Mouse (Mus musculus) thymus, adult 18-20 months (tissue): ENCODE data around the gene Elavl3.
A peak's percentile ranks its signal among the peaks of the same experiment; 100 is the strongest.
"Not testable (repeated sequence)": the region's sequence is repeated elsewhere in the genome, so short reads cannot be mapped to it uniquely, and the experiment has no call there.

Experiments
- DNase-seq, 2 experiments: peaks; one replicate each; pipeline ENCODE4 v3.0.0; 2022; ENCODE audit warnings: mixed read lengths in 2 of 2

Gene Elavl3

GRCm38 (mm10) chr9:22051958-22052254 lies at the start of gene Elavl3:
TSS of gene Elavl3 (minus strand) at chr9:22052023.
- DNase-seq: no peak

DNA sequence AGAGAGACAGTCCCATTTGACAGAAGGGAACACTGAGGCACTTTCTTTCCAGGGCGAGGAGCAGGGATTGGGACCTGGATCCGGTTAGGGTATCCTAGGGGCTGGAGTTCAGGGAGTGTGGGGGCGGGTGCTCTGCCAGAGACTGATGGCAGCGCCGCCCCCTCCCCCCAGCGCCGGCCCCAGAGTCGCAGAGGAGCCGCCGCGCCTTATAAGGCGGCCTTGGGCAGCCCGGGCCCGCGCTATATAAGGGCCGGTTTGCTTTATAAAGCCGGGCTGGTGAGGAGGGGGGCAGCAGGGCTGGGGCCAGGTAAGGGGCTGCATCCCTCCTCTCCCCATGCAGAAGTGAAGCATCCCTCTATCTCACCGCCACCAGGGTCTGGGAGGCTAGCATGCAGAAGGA lies 48.1 kb upstream of the Elavl3 start:
- DNase-seq: no peak

- no peak for DNase-seq
Measured at GRCm38 (mm10) chr9:22098993-22099696, 47.3 kb upstream of the Elavl3 start, which contains the start of gene Cnn1. TSS of gene Cnn1 (plus strand) at chr9:22099216.

DNA sequence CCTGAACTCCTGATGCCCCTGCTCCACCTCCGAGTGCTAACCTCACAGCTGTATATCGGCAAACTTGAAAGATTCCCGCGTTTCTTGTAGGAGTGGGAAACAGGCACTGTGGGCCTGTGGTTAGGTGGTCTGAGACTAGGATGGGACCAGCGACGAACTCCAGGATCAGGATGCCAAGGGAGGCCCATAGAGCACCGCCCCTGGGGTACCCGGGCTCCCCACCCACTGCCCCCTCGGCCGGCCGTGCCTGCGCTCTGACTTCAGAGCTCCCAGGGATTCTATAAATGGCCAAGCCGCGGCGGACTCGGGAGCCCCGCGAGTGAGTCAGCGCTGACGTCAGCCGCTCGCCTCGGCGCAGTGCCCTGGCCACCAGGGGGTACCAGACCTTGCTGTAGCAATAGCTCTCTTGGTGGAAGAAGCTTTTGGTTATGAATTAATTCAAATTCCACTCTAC lies 44.1 kb upstream of the Elavl3 start:
- DNase-seq: peak; percentile 56 to 63

- DNase-seq: no peak
Measured at GRCm38 (mm10) chr9:22092746-22093145, 40.9 kb upstream of the Elavl3 start.

DNA sequence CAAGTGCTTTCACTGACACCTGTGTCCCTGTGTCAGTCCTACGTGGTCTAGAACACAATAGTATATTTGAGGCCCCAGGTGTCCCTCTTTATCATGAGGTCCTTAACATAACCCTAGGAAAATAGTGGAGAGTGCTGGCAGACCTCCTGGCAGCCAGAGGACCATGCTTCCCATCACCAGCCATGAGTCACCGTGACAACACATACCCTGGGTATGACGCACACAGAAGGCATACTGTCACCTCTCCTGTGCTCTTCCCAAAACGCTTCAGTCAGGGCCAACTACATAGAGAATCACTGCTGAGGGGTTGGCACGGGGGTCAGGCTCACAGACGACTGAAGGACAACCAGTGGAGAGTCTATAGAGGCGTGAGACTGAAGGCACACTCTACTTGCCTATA lies 38.2 kb upstream of the Elavl3 start:
- no peak for DNase-seq

GRCm38 (mm10) chr9:22089281-22089680 lies 37.5 kb upstream of the Elavl3 start:
- DNase-seq: no peak

DNA sequence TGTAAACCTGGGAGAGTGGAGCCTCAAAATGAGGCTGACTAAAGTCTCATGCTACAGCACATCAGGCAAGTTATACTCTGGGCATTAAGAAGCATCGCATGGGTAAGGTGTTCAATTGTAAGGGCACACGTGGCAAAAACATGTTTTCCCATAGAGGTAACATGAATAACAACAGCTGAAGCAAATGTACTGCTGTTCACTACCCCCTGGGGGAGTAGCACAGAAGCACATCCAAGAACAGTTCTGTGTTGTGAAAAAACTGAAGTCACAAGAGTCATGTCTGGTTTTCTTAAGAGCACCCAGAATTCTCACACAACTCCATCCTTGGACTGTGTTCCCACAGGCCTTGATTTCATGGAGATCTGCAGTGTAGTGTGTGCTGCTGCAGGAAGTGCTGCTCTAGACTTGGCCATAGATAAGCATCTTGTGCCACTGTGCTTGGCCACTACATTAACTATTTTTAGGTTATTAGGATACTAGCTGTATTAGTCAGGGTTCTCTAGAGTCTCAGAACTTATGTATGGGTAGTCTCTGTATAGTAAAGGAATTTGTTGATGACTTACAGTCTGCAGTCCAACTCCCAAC lies 35.3 kb upstream of the Elavl3 start:
- no peak for DNase-seq

- no peak for DNase-seq
Measured at GRCm38 (mm10) chr9:22086012-22086411, 34.2 kb upstream of the Elavl3 start.

GRCm38 (mm10) chr9:22085022-22085834 lies 33.4 kb upstream of the Elavl3 start, which contains the start of gene Ecsit:
TSS of gene Ecsit (minus strand) at chr9:22085438.
- DNase-seq: peak; percentile 82 to 91

GRCm38 (mm10) chr9:22084667-22085021 lies 32.8 kb upstream of the Elavl3 start:
- no peak for DNase-seq

DNA sequence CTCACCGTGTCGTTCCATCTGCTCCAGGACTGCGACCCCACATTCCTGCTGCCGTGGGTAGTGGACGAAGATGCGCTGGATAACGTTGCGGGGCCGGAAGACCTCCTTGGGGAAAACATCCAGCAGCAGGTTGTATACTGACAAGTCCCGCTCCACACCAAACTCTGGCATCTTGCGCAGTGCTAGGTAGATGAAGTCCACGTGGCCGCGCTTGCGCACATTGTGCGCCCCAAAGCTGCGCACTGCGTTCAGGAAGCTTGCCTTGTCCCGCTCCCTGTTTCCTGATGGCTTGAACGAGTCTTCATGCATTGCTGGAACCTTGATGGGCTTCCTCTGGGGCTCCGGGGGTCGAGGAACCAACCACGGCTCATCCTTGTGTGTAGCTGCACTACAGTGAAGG lies 24.4 kb upstream of the Elavl3 start:
- DNase-seq: no peak

- not testable (repeated sequence) for DNase-seq
Measured at GRCm38 (mm10) chr9:22075778-22076177, 24.0 kb upstream of the Elavl3 start.

- peak in 1 of 2 experiments; percentile 23 for DNase-seq
Measured at GRCm38 (mm10) chr9:22072276-22072675, 20.5 kb upstream of the Elavl3 start.

GRCm38 (mm10) chr9:22070791-22071573 lies 19.2 kb upstream of the Elavl3 start, which contains the start of the genes Gm49318 and Zfp653:
TSS of gene Gm49318 (minus strand) at chr9:22071259.
TSS of gene Zfp653 (minus strand) at chr9:22071376.
- peak; percentile 94 to 95 for DNase-seq

- DNase-seq: no peak
Measured at GRCm38 (mm10) chr9:22069881-22070553, 18.2 kb upstream of the Elavl3 start.

GRCm38 (mm10) chr9:22067195-22067594 lies 15.4 kb upstream of the Elavl3 start:
- no peak for DNase-seq

- DNase-seq: peak in 1 of 2 experiments; percentile 32
Measured at GRCm38 (mm10) chr9:22066433-22066832, 14.6 kb upstream of the Elavl3 start.

- no peak for DNase-seq
Measured at GRCm38 (mm10) chr9:22065642-22066041, 13.8 kb upstream of the Elavl3 start.

GRCm38 (mm10) chr9:22064341-22064740 lies 12.5 kb upstream of the Elavl3 start:
- DNase-seq: no peak

- DNase-seq: no peak
Measured at GRCm38 (mm10) chr9:22061339-22061738, 9.5 kb upstream of the Elavl3 start.

GRCm38 (mm10) chr9:22058011-22058424 lies 6.2 kb upstream of the Elavl3 start:
- DNase-seq: no peak
